Mouse (Mus musculus) CH12.LX (cell line): ENCODE results near the gene Hmgcl. TPM values are rescaled to one million over a fixed set of nuclear protein-coding genes. Genes with fewer than 3 reads are reported as not detected.

Experiments used
- DNase-seq: peaks from one replicate; pipeline ENCODE4 v3.0.0-alpha.2; 2013; ENCODE audit errors: extremely low read depth
- H3K27ac ChIP-seq: 2 replicates; pipeline ENCODE4 v1.5.1; 2012; ENCODE audit warnings: low read depth, mild to moderate bottlenecking, control low read depth, moderate library complexity; ENCODE audit not compliant: insufficient read depth
- H3K27me3 ChIP-seq: replicated peaks from 2 replicates; pipeline ENCODE3; 2012; ENCODE audit warnings: inconsistent platforms
- H3K36me3 ChIP-seq, 2 experiments: replicated peaks in 1 of 2; 2 replicates each; pipeline versions ENCODE3 to v1.6.1; 2012; ENCODE audit warnings: inconsistent platforms in 1 of 2, low read length in 1 of 2, mild to moderate bottlenecking in 1 of 2, mixed read lengths in 1 of 2, moderate library complexity in 1 of 2; ENCODE audit not compliant: control insufficient read depth in 1 of 2, insufficient read depth in 1 of 2
- H3K4me1 ChIP-seq, 2 experiments: 2 replicates each; pipeline ENCODE4 v1.6.1; 2012; ENCODE audit warnings: inconsistent platforms in 1 of 2, moderate library complexity in 1 of 2; ENCODE audit not compliant: insufficient read depth in 2 of 2, control insufficient read depth in 1 of 2
- H3K4me2 ChIP-seq: 2 replicates; pipeline ENCODE4 v1.6.1; 2012; ENCODE audit warnings: low read depth, mild to moderate bottlenecking, control low read depth; ENCODE audit not compliant: poor library complexity, insufficient read depth, severe bottlenecking
- H3K4me3 ChIP-seq, 3 experiments: fragments of 150-350 bp in 1 of 3; sonication (generic) in 1 of 3; replicated peaks in 1 of 3; 2 replicates each; pipeline versions ENCODE3 to v1.5.1; 2011 to 2012; ENCODE audit warnings: low read depth in 2 of 3, low read length in 2 of 3, mild to moderate bottlenecking in 2 of 3, moderate library complexity in 2 of 3, control low read depth in 1 of 3, improper control_type of control experiment in 1 of 3, inconsistent platforms in 1 of 3, mixed read lengths in 1 of 3; ENCODE audit not compliant: poor library complexity in 1 of 3
- H3K79me2 ChIP-seq: replicated peaks from 2 replicates; pipeline ENCODE4 v1.6.1; 2012; ENCODE audit warnings: mild to moderate bottlenecking, moderate library complexity; ENCODE audit not compliant: control insufficient read depth, poor library complexity, insufficient read depth, severe bottlenecking; ENCODE audit errors: extremely low read depth
- H3K9ac ChIP-seq: 2 replicates; pipeline ENCODE4 v1.6.1; 2012; ENCODE audit warnings: low read depth, mild to moderate bottlenecking, control low read depth, moderate library complexity; ENCODE audit not compliant: insufficient read depth
- H3K9me3 ChIP-seq: replicated peaks from 2 replicates; pipeline ENCODE3; 2012; ENCODE audit warnings: low read length, inconsistent platforms, mixed read lengths
- ELF1 ChIP-seq: IDR thresholded peaks from 2 replicates; pipeline ENCODE4 v1.6.1; 2014; ENCODE audit warnings: low read depth, mild to moderate bottlenecking, inconsistent platforms, low read length, improper control_type of control experiment
- GABPA ChIP-seq: IDR thresholded peaks from 2 replicates; pipeline ENCODE4 v1.6.1; 2012; ENCODE audit warnings: low read depth, low read length, improper control_type of control experiment, inconsistent platforms; ENCODE audit not compliant: insufficient replicate concordance
- JUND ChIP-seq: conservative IDR thresholded peaks from 2 replicates; pipeline ENCODE4 v1.6.1; 2011; ENCODE audit warnings: low read depth, low read length, improper control_type of control experiment
- POLR2A ChIP-seq: IDR thresholded peaks from 2 replicates; pipeline ENCODE4 v1.6.1; 2011; ENCODE audit warnings: low read depth, mild to moderate bottlenecking, improper control_type of control experiment, low read length
- RAD21 ChIP-seq: IDR thresholded peaks from 2 replicates; pipeline ENCODE4 v1.6.1; 2011; ENCODE audit warnings: low read depth, mild to moderate bottlenecking, low read length, improper control_type of control experiment, moderate library complexity
- RCOR1 ChIP-seq: conservative IDR thresholded peaks from 2 replicates; pipeline ENCODE4 v1.6.1; 2012; ENCODE audit warnings: low read depth, mild to moderate bottlenecking, inconsistent platforms, low read length, improper control_type of control experiment
- TCF12 ChIP-seq: IDR thresholded peaks from 2 replicates; pipeline ENCODE4 v1.6.1; 2014; ENCODE audit warnings: low read depth, mild to moderate bottlenecking, inconsistent platforms, low read length, improper control_type of control experiment
- USF2 ChIP-seq: conservative IDR thresholded peaks from 2 replicates; pipeline ENCODE4 v1.6.1; 2011; ENCODE audit warnings: low read depth, low read length, improper control_type of control experiment
- ZKSCAN1 ChIP-seq: IDR thresholded peaks from 2 replicates; pipeline ENCODE4 v1.6.1; 2012; ENCODE audit warnings: low read depth, inconsistent platforms, low read length, improper control_type of control experiment, borderline replicate concordance
- dilution Hi-C: fragments of 300-500 bp; cut with MboI; formaldehyde crosslinking; loops from 2 replicates; pipeline ENCODE4 v1.14.3; 2020; ENCODE audit warnings: low sequenced_read_pairs; ENCODE audit not compliant: extremely low pct_unique_long_range_greater_than_20kb, extremely low pct_ligation_motif_present
- in situ Hi-C: fragments of 300-500 bp; cut with MboI; formaldehyde crosslinking; loops from 3 replicates; pipeline ENCODE4 v1.14.3; 2019; ENCODE audit warnings: low sequenced_read_pairs, low pct_ligation_motif_present, low pct_unique_long_range_greater_than_20kb, mixed read lengths
- polyA plus RNA-seq: library from polyadenylated mRNA; unstranded; fragments of >175 nt; gene quantifications from 2 replicates; pipeline ENCODE4 v1.2.1, GENCODE M21; 2012; ENCODE audit warnings: low read depth; ENCODE audit not compliant: insufficient read length
- total RNA-seq, 2 experiments: library from RNA; depleted of rRNA; stranded (reverse); fragments of 300-350 nt in 1 of 2; fragments of >200 nt in 1 of 2; gene quantifications; 2 replicates each; pipeline ENCODE4 v1.2.3; 2012 to 2014

Gene Hmgcl
- total and polyA plus RNA-seq, 3 experiments = 27.2 to 42.7 (median 39.5) TPM

- TF ChIP-seq RAD21 (no peak; the same call in none of the 2 replicates), ELF1 (peak; percentile 46; the same call in 1 of the 2 replicates), USF2 (no peak), ZKSCAN1 (no peak), POLR2A (no peak), TCF12 (no peak)
- TF ChIP-seq, all 38 proteins: peak for 11
Observed at GRCm38 (mm10) chr4:135902606-135903242, 43.5 kb upstream of the Hmgcl start (continued).

GRCm38 (mm10) chr4:135904810-135905209, 41.4 kb upstream of the Hmgcl start:
- in situ Hi-C loops (no loop called here), dilution Hi-C loops (no loop called here)
- Histone ChIP-seq H3K27ac (no peak overlapping the region), H3K9ac (no peak overlapping the region), H3K4me1 (peaks cover 20 to 56% of the 10 kb centered on the region in 2 experiments), H3K36me3 (peaks cover 4 to 49% of the 10 kb centered on the region in 2 experiments), H3K9me3 (peaks cover 23% of the 10 kb centered on the region), H3K79me2 (no peaks in the 10 kb centered on the region), H3K4me2 (no peak overlapping the region), H3K27me3 (no peaks in the 10 kb centered on the region), H3K4me3 (no peak overlapping the region)
- no peak for TF ChIP-seq USF2
- no peak for TF ChIP-seq JUND
- no peak for TF ChIP-seq RCOR1
- DNase-seq = no peak

GRCm38 (mm10) chr4:135906633-135907032, 39.6 kb upstream of the Hmgcl start:
- no peak overlapping the region for H3K27ac ChIP-seq
- peaks cover 4 to 49% of the 10 kb centered on the region in 2 experiments for H3K36me3 ChIP-seq
- dilution Hi-C loops = no loop called here
- no peak overlapping the region for H3K4me3 ChIP-seq
- H3K79me2 ChIP-seq = no peaks in the 10 kb centered on the region
- H3K27me3 ChIP-seq = no peaks in the 10 kb centered on the region
- no peak for DNase-seq
- TF ChIP-seq GABPA = no peak
- peaks cover 23% of the 10 kb centered on the region for H3K9me3 ChIP-seq
- H3K4me2 ChIP-seq = no peak overlapping the region
- no peak overlapping the region for H3K9ac ChIP-seq
- in situ Hi-C loops = no loop called here
- peaks cover 27 to 57% of the 10 kb centered on the region in 2 experiments for H3K4me1 ChIP-seq
